Comparison of ENCODE assay signal across 24 mouse cellular contexts in the genomic region with DNA sequence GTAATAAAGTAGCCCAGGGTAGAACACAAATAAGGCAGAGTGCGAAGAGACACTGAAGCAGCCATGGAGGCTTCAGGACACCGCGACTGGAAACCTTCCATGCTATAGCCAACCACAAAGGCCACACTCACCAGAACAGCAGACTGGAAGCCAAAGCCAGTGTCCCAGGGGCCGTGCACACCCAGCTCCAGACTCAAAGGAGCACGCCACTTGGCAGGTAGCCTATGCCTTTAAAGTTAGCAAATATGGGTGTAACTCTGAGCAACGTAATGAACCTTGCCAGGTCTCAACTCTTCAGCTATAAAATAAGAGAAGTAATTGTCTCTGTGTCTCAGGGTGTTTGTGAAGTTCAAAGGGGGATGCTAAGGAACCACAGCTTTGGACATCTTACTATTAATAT. TPM values are rescaled to one million over a fixed set of nuclear protein-coding genes. Genes with fewer than 3 reads are reported as not detected.
DNase-seq lines count a peak whose midpoint lies in the region; ATAC-seq and TF ChIP-seq lines count a peak whose summit lies in the region.
"Had no signal": no experiment of that assay in that cellular context is flagged by ENCODE, and none has a peak within 500 bp of the region (broad histone marks: within the 10 kb centered on the region; RNA-seq: fewer than 3 reads in every experiment).

No protein-coding gene starts in this region.

- H3K9me3 ChIP-seq in heart, embryonic 10.5 days: no peaks in the 10 kb centered on the region
- no peaks in the 10 kb centered on the region for H3K9me3 ChIP-seq in lung, embryonic 16.5 days (ENCODE audit: control insufficient read depth, low read length)
- H3K9me3 ChIP-seq: embryonic facial prominence, embryonic 12.5 days; embryonic facial prominence, embryonic 15.5 days; hindbrain, embryonic 13.5 days had no signal

- no peak for TF ChIP-seq POLR2A in heart, adult 2 months (IDR thresholded peaks at IDR 0.05; ENCODE audit: insufficient read depth, low read depth, low read length)

- H3K9ac ChIP-seq in heart, adult 2 months (ENCODE audit: low read depth, low read length): no peak overlapping the region
- H3K9ac ChIP-seq in lung, embryonic 16.5 days (ENCODE audit: low read length): no peak overlapping the region
- H3K9ac ChIP-seq: embryonic facial prominence, embryonic 12.5 days; embryonic facial prominence, embryonic 15.5 days; forebrain, postnatal 0 days; hindbrain, embryonic 13.5 days had no signal

- peaks cover 9% of the 10 kb centered on the region; the same call in 1 of the 2 replicates for H3K4me1 ChIP-seq in heart, embryonic 10.5 days
- H3K4me1 ChIP-seq in heart, adult 2 months (ENCODE audit: control insufficient read depth, insufficient read depth, low read length): no peaks in the 10 kb centered on the region; the same call in 1 of the 2 replicates
- peaks cover 3% of the 10 kb centered on the region for H3K4me1 ChIP-seq in lung, embryonic 16.5 days (replicated peaks; ENCODE audit: control insufficient read depth, insufficient read depth, low read length)
- H3K4me1 ChIP-seq: embryonic facial prominence, embryonic 12.5 days; embryonic facial prominence, embryonic 15.5 days; hindbrain, embryonic 10.5 days had no signal

- 0 out of 2 replicates have a peak overlapping the region, but pooled peaks have one; percentile 23 for H3K27ac ChIP-seq in heart, embryonic 10.5 days
- H3K27ac ChIP-seq in heart, adult 2 months: no peak overlapping the region
- H3K27ac ChIP-seq in lung, embryonic 16.5 days (ENCODE audit: low read length): no peak overlapping the region; the same call in 1 of the 2 replicates
- H3K27ac ChIP-seq: embryonic facial prominence, embryonic 12.5 days; embryonic facial prominence, embryonic 15.5 days; gastrocnemius, adult 2 months; hindbrain, embryonic 10.5 days; hindbrain, embryonic 13.5 days had no signal

- WGBS in heart, embryonic 10.5 days: 86% methylated on average over 6 of the region's 6 CpGs
- WGBS in heart, adult 2 months: 83% methylated on average over 6 of the region's 6 CpGs
- WGBS in lung, embryonic 16.5 days: 71% methylated on average over 6 of the region's 6 CpGs
- WGBS in large intestine, adult 2 months: 36% methylated on average over 6 of the region's 6 CpGs

- no peak overlapping the region for H3K4me3 ChIP-seq in heart, embryonic 10.5 days
- H3K4me3 ChIP-seq in heart, adult 2 months: no peak overlapping the region
- no peak overlapping the region for H3K4me3 ChIP-seq in lung, embryonic 16.5 days (ENCODE audit: low read length)
- H3K4me3 ChIP-seq: embryonic facial prominence, embryonic 12.5 days; embryonic facial prominence, embryonic 15.5 days; gastrocnemius, adult 2 months; hindbrain, embryonic 10.5 days; hindbrain, embryonic 13.5 days had no signal

- ATAC-seq in lung, embryonic 16.5 days (ENCODE audit: low read depth): peak; percentile 77
- ATAC-seq: CD4-positive, CD25-positive, alpha-beta regulatory T cell, adult 4 months; forebrain, embryonic 14.5 days; forebrain, postnatal 0 days; hindbrain, embryonic 16.5 days had no signal

- no peaks in the 10 kb centered on the region for H3K27me3 ChIP-seq in heart, embryonic 10.5 days (ENCODE audit: insufficient read depth, poor library complexity, severe bottlenecking)
- H3K27me3 ChIP-seq in heart, adult 2 months (ENCODE audit: control insufficient read depth, insufficient read depth, low read length): no peaks in the 10 kb centered on the region
- no peaks in the 10 kb centered on the region for H3K27me3 ChIP-seq in lung, embryonic 16.5 days (ENCODE audit: control insufficient read depth, insufficient read depth, low read depth, low read length)
- H3K27me3 ChIP-seq: embryonic facial prominence, embryonic 12.5 days; embryonic facial prominence, embryonic 15.5 days; hindbrain, embryonic 13.5 days had no signal

- H3K79me2 ChIP-seq in heart, adult 2 months (replicated peaks; ENCODE audit: control insufficient read depth, insufficient read depth, low read length): no peaks in the 10 kb centered on the region

- H3K4me2 ChIP-seq in lung, embryonic 16.5 days (ENCODE audit: low read depth, low read length): no peak overlapping the region
- H3K4me2 ChIP-seq: embryonic facial prominence, embryonic 12.5 days; embryonic facial prominence, embryonic 15.5 days; hindbrain, embryonic 13.5 days had no signal

- intact Hi-C loops in heart, adult 2 months (cut with DNase I): no loop called here

- no peak for TF ChIP-seq CTCF in heart, adult 2 months (IDR thresholded peaks at IDR 0.05)

- TF ChIP-seq EP300 in heart, adult 2 months (IDR thresholded peaks at IDR 0.05; ENCODE audit: insufficient read depth, low read depth, low read length): no peak

- no peak for DNase-seq in heart, embryonic 10.5 days (ENCODE audit: low spot score)
- DNase-seq in heart, adult 2 months: no peak
- DNase-seq in lung, postnatal 36 days: no peak
- peak; percentile 84 for DNase-seq in large intestine, adult 2 months (ENCODE audit: low read depth, low spot score)
- no peak for DNase-seq in layer of hippocampus, adult 8-10 months (ENCODE audit: low spot score in 2 of 2)
- DNase-seq in kidney, adult 18-20 months: no peak
- DNase-seq: adrenal gland, postnatal 36 days; cerebellum, adult 11 months; cerebellum, adult 2 months; cerebellum, adult 9-11 months; cerebellum, postnatal 25 days; forebrain, postnatal 0 days; gastrocnemius, adult 2 months; gastrocnemius, postnatal 14 days; heart, postnatal 10 days; heart, postnatal 36 days had no signal

- H3K36me3 ChIP-seq in heart, embryonic 10.5 days: no peaks in the 10 kb centered on the region
- no peaks in the 10 kb centered on the region for H3K36me3 ChIP-seq in heart, adult 2 months (ENCODE audit: control insufficient read depth, insufficient read depth, low read length)
- no peaks in the 10 kb centered on the region for H3K36me3 ChIP-seq in lung, embryonic 16.5 days (ENCODE audit: control insufficient read depth, insufficient read depth, low read length)
- H3K36me3 ChIP-seq: embryonic facial prominence, embryonic 12.5 days; embryonic facial prominence, embryonic 15.5 days; hindbrain, embryonic 10.5 days; hindbrain, embryonic 13.5 days had no signal

RNA-seq across cellular contexts. Expression of gene Ripor2, which starts 2.9 kb away (rescaled TPM):
- 5.2 and 6.8 TPM in 2 replicates for polyA plus RNA-seq in heart, embryonic 10.5 days (2016; fragmentation: Nextera tagmentation; extraction: Ambion mirVana)
- 1 to 10 TPM; 7.4 to 8.2 TPM for total RNA-seq in heart, adult 2 months (2021)
- 4.7 and 5.5 TPM in 2 replicates for polyA plus RNA-seq in heart, adult 2 months (2012; rRNA removed)
- polyA plus RNA-seq in lung, embryonic 16.5 days (2015; fragmentation: Nextera tagmentation; extraction: Ambion mirVana): 4.3 and 5.0 TPM in 2 replicates
- polyA plus RNA-seq in large intestine, adult 2 months (2012; rRNA removed): 2.7 and 3.5 TPM in 2 replicates
- total RNA-seq in layer of hippocampus, adult 8-10 months (2022): 10 to 100 TPM; 69.2 to 92.1 (median 76.4) TPM
